Mouse (Mus musculus) olfactory bulb, adult 2 months (tissue): Measurements from ENCODE around the gene Trmt2b. TPM values are rescaled to one million over a fixed set of nuclear protein-coding genes. Genes with fewer than 3 reads are reported as not detected.
"Not testable (repeated sequence)": the region's sequence is repeated elsewhere in the genome, so short reads cannot be mapped to it uniquely, and the experiment has no call there.

Experiments used
- H3K27ac ChIP-seq: fragments of 200-500 bp; 2 replicates; pipeline ENCODE4 v1.5.1; 2012; ENCODE audit warnings: low read depth, low read length; ENCODE audit not compliant: insufficient read depth
- H3K4me1 ChIP-seq: fragments of 200-500 bp; 2 replicates; pipeline ENCODE4 v1.6.1; 2012; ENCODE audit warnings: low read length; ENCODE audit not compliant: control insufficient read depth, insufficient read depth
- H3K4me3 ChIP-seq: fragments of 200-500 bp; 2 replicates; pipeline ENCODE4 v1.5.1; 2012; ENCODE audit warnings: mild to moderate bottlenecking, low read depth, low read length, moderate library complexity; ENCODE audit not compliant: insufficient read depth
- CTCF ChIP-seq: fragments of 200-500 bp; IDR thresholded peaks from 2 replicates; pipeline ENCODE4 v1.5.1; 2012; ENCODE audit warnings: low read depth, mild to moderate bottlenecking, low read length, moderate library complexity; ENCODE audit not compliant: insufficient read depth
- POLR2A ChIP-seq: fragments of 200-500 bp; IDR thresholded peaks from 2 replicates; pipeline ENCODE4 v1.6.1; 2012; ENCODE audit warnings: mild to moderate bottlenecking, low read depth, low read length, moderate library complexity; ENCODE audit not compliant: insufficient read depth
- WGBS: fragments of 180-500 bp; shearing (Covaris S2); methylation state at CpG from one replicate; pipeline ENCODE4 v1.1.7; 2018; 5-methylcytosine and 5-hydroxymethylcytosine counted together
- polyA plus RNA-seq: library from polyadenylated mRNA; stranded (reverse); fragments of >200 nt; gene quantifications from 2 replicates; pipeline ENCODE4 v1.2.4, GENCODE M21; 2012; ENCODE audit warnings: low replicate concordance; ENCODE audit not compliant: missing spikeins, insufficient read depth, insufficient read length

The Trmt2b gene
- polyA plus RNA-seq, 1 experiment = not detected

- H3K4me1 ChIP-seq = no peaks in the 10 kb centered on the region
- no peak overlapping the region for H3K27ac ChIP-seq
- H3K4me3 ChIP-seq = no peak overlapping the region
- 92% methylated on average over 10 of the region's 10 CpGs for WGBS
- TF ChIP-seq CTCF (no peak), POLR2A (no peak)
Observed at GRCm38 (mm10) chrX:134238266-134238665, 38.5 kb downstream of the Trmt2b start.

DNA sequence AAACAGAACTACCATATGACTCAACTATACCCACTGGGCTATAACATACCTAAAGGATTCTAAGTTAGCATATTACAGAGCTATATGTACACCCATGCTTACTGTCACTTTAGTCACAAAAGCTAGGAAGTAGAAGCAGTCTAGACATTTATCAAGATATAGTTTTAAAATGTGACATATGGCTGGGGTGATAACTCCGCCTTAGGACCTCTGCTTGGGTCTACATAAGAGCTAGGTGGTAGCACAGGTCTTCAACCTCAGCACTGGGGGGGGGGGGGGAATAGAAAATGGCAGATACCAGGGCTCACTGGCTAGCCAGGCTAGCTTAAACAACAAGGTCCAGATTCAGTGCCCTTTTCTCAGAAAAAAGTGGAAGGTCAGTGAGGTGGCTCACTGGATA lies 43.7 kb downstream of the Trmt2b start:
- Histone ChIP-seq H3K27ac (no peak overlapping the region), H3K4me1 (no peaks in the 10 kb centered on the region), H3K4me3 (no peak overlapping the region)
- no peak for TF ChIP-seq POLR2A
- WGBS = 100% methylated on average over 1 of the region's 1 CpGs

DNA sequence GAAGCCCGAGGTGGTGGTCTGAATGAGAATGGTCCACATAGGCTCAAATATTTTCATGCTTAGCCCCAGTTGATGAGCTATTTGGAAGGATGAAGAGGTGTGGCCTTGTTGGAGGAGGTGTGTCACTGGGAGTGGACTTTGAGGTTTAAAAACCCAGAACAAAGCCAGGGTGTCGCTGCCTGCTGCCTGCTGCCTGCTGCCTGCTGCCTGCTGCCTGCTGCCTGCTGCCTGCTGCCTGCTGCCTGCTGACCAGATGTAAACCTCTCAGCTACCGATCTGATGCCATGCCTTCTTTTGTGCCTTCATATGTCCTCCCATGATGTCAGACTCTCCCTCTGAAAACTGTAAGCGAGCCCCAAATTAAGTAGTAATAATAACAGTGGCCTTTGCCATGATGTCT lies 54.9 kb downstream of the Trmt2b start, which contains the start of gene Nox1:
Nox1 (minus strand) TSS at position 101 of the 400 bp plus-strand sequence.
- WGBS = 63% methylated on average over 4 of the region's 4 CpGs
- TF ChIP-seq CTCF = no peak
- no peak for TF ChIP-seq POLR2A
- Histone ChIP-seq H3K27ac (no peak within 1 kb of the TSS), H3K4me3 (no peak within 1 kb of the TSS), H3K4me1 (no peaks in the 10 kb centered on the region)

- 77% methylated on average over 3 of the region's 3 CpGs for WGBS
- Histone ChIP-seq H3K4me3 (no peak overlapping the region), H3K27ac (no peak overlapping the region), H3K4me1 (no peaks in the 10 kb centered on the region)
- no peak for TF ChIP-seq POLR2A
- no peak for TF ChIP-seq CTCF
Observed at GRCm38 (mm10) chrX:134220618-134221017, 56.2 kb downstream of the Trmt2b start.

DNA sequence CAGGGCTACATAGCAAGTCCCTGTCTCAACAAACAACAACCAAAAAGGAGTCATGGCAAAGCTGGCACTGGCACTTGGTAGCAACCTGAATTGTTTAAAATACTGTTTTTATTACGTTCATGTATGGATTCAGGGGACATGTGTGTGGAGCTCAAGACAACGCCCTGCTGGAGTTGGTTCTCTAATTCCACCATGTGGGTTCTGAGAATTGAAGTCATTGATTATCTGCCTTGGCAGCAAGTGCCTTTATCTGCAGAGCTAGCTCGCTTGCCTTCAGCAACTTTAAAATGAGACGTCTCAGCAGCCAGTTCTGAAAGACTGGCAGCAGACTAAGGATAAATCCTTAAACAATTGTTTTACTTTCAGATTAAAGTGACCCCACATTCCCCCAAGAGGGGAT lies 58.6 kb downstream of the Trmt2b start:
- Histone ChIP-seq H3K4me3 (no peak overlapping the region), H3K27ac (no peak overlapping the region), H3K4me1 (no peaks in the 10 kb centered on the region)
- WGBS = 68% methylated on average over 4 of the region's 4 CpGs
- no peak for TF ChIP-seq CTCF
- no peak for TF ChIP-seq POLR2A

GRCm38 (mm10) chrX:134211151-134211642 lies 65.6 kb downstream of the Trmt2b start:
- Histone ChIP-seq H3K27ac (no peak overlapping the region), H3K4me1 (no peaks in the 10 kb centered on the region), H3K4me3 (no peak overlapping the region)
- no peak for TF ChIP-seq CTCF
- TF ChIP-seq POLR2A = no peak
- 39% methylated on average over 7 of the region's 7 CpGs for WGBS

DNA sequence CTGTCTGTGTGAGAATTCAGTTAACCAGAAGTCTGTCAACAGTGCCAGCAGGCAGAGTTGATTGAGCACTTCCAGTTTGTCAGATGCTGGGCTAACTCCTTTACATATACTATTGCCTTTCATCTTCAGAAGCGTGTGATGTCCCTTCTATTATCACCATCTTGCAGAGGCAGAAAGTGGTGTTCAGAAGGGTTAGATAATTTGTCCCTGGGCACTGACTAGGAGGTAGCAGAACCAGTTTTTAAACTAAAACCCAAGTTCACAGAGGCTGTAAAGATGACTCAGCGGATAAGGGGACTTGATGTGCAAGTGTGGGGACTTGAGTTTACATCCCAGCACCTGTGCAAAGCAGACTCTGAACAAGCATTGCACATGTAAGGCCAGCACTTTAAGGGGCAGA lies 68.3 kb downstream of the Trmt2b start:
- WGBS = 80% methylated on average over 2 of the region's 2 CpGs
- no peak overlapping the region for H3K27ac ChIP-seq
- H3K4me1 ChIP-seq = no peaks in the 10 kb centered on the region
- no peak for TF ChIP-seq POLR2A
- no peak for TF ChIP-seq CTCF
- no peak overlapping the region for H3K4me3 ChIP-seq

DNA sequence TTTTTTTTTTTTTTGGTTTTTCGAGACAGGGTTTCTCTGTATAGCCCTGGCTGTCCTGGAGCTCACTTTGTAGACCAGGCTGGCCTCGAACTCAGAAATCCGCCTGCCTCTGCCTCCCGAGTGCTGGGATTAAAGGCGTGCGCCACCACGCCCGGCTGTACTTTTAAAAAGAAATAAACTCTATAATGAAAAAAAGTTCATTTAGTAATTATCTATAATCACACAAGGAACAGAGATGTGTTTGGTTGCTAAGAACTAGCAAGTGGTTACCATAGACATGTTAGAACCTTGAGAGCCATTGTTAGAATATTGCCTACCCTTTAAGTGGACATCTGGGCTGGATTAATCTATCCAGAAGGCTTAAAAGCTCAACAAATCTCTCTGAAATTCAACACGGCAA lies 89.6 kb downstream of the Trmt2b start, which contains the start of gene Arl13a:
Arl13a (plus strand) TSS at position 301 of the 400 bp plus-strand sequence.
- 89% methylated on average over 9 of the region's 9 CpGs for whole genome bisulfite sequencing
- not testable (repeated sequence) for H3K27ac ChIP-seq, H3K4me1 ChIP-seq, H3K4me3 ChIP-seq

GRCm38 (mm10) chrX:134174699-134175098 lies 102.1 kb downstream of the Trmt2b start:
- 100% methylated on average over 1 of the region's 1 CpGs for WGBS
- H3K4me1 ChIP-seq = no peaks in the 10 kb centered on the region
- H3K27ac ChIP-seq = no peak overlapping the region
- TF ChIP-seq CTCF (no peak), POLR2A (no peak)
- no peak overlapping the region for H3K4me3 ChIP-seq

Other genes starting within 250 kb of the Trmt2b start
- gene Cstf2, start 217.8 kb downstream of the Trmt2b start, polyA plus RNA-seq = not detected in 2 replicates
- not detected in 2 replicates for gene Xkrx, start 114.9 kb downstream of the Trmt2b start, polyA plus RNA-seq
- not detected in 2 replicates for gene Arl13a, start 89.5 kb downstream of the Trmt2b start, polyA plus RNA-seq
- gene Nox1, start 55.0 kb downstream of the Trmt2b start, polyA plus RNA-seq = not detected in 2 replicates
- gene Tmem35a, start 18.2 kb upstream of the Trmt2b start, polyA plus RNA-seq = not detected in 2 replicates
- not detected in 2 replicates for gene Cenpi, start 31.1 kb upstream of the Trmt2b start, polyA plus RNA-seq
- 327 TPM in 1 of 2 replicates, not detected in the other for gene Drp2, start 127.6 kb upstream of the Trmt2b start, polyA plus RNA-seq
- gene Taf7l, start 199.5 kb upstream of the Trmt2b start, polyA plus RNA-seq = not detected in 2 replicates